Mouse (Mus musculus) kidney, adult 8-10 months (tissue): ENCODE measurements around the gene Pnma3.
"Not testable (repeated sequence)": the region's sequence is repeated elsewhere in the genome, so short reads cannot be mapped to it uniquely, and the experiment has no call there.

Source experiments
- DNase-seq, 2 experiments: peaks; one replicate each; pipeline ENCODE4 v3.0.0; 2022

Gene Pnma3

GRCm38 (mm10) chrX:73064415-73064793 is at the start of gene Pnma3:
TSS of gene Pnma3 (plus strand) at chrX:73064787.
- DNase-seq: no peak

GRCm38 (mm10) chrX:73037003-73037402 is 27.6 kb upstream of the Pnma3 start, which contains the start of gene Pnma5:
TSS of gene Pnma5 (minus strand) at chrX:73037103.
- DNase-seq: no peak

DNA sequence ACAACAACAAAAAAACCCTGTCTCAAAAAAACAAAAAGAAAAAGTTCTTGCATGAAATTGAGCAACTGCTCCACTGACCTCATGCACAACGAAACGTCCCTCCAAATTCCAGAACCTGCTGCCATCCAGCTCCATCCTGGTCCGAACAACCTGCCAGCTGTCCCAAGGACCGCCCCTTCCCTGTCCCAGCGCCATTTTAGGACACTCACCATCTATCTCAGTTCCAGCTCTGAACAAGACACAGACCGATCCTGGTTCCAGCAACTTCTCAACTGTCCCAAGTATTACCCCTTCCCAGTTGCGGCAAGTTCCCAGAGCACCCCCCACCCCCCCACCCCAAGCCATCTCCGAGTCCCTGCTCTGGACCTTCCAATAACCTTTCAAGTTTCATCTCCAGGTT is 25.8 kb upstream of the Pnma3 start:
- DNase-seq: no peak

DNA sequence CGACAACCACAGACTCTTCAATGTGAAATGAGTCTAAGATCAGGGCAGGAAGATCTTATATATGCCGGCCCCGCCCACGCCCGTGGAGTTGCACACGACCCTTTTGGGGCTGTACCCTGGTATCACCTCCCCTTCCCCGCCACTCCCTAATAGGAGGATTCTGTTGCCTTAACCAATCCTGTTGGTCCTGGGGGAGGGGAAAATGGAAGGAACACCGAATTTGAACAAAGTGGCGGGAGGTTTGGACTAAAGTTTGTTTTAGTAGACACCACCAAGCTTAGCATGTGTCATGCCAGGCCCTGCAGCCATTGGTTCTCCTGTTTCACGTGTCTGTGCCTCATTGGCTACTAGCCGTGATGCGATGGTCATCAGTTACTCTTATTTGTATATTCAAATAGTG is 24.9 kb upstream of the Pnma3 start:
- no peak for DNase-seq

DNA sequence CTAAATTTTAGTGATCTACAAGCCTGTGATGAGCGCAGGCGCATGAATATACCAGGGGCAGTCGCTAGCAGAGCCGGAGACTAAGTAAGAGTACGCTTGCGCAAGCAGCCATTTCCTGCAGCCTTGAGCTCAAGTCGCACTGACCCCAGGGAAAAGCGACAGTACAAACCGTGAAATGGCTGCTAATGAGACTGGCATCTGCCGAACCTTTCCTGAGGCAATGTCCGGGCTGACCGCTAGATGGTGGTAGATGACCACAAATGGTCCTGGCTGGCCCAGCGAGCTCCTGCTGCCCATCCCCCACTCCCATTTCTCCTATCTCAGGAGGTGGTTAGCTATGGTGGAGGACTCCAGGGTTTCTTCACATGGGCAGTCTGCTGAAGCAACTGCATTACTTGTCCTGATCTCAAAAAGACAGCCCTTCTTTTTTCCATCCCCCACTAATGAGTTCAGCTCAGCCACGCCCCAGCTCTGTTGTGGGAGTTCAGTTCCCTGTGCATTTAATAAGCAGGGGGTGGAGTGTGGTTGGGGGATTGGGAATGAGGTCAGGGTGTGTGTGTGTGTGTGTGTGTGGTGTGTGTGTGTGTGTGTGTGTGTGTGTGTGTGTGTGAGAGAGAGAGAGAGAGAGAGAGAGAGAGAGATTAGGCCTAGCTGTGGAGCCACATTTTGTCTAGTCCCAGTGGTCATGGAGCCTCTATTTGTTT is 10.6 kb upstream of the Pnma3 start:
- DNase-seq: peak; percentile 88 to 92

DNA sequence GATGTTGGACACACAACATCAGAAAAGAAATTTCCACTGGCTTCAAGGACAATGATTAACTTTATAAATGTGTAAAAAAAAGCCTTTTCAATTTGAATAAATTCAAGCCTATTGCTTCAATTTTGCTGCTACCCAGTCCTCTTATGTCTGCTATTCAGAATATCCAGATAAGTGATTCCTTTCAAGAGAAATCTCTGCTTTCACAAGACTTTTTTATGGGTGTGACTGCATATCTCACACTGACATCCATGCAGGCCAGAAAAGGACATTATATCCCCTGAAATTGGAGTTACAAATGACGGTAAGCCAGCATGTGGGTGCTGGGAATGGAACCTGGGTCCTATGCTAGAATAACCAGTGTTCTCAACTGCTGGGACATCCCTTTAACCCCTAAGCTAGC is 3.1 kb upstream of the Pnma3 start:
- DNase-seq: no peak

DNA sequence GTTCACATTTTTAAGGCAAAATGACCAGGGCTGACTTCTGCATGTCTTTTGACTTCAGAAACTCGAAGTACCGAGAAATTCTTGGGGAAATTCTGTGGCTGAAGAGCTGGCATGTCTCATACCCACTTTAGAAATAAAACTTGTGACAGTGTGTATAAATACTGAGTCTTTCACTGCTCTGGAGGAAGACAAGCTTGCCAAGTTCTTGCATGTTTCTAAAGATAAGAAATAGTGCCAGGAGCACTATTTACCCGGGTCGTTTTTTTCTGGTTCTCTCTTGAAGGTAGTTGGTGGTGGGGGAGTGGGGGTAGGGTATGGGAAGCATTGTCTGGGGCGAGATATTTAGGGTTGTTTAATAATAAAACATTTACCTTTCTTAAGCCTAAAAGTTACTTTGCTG is 2.3 kb upstream of the Pnma3 start:
- no peak for DNase-seq

DNA sequence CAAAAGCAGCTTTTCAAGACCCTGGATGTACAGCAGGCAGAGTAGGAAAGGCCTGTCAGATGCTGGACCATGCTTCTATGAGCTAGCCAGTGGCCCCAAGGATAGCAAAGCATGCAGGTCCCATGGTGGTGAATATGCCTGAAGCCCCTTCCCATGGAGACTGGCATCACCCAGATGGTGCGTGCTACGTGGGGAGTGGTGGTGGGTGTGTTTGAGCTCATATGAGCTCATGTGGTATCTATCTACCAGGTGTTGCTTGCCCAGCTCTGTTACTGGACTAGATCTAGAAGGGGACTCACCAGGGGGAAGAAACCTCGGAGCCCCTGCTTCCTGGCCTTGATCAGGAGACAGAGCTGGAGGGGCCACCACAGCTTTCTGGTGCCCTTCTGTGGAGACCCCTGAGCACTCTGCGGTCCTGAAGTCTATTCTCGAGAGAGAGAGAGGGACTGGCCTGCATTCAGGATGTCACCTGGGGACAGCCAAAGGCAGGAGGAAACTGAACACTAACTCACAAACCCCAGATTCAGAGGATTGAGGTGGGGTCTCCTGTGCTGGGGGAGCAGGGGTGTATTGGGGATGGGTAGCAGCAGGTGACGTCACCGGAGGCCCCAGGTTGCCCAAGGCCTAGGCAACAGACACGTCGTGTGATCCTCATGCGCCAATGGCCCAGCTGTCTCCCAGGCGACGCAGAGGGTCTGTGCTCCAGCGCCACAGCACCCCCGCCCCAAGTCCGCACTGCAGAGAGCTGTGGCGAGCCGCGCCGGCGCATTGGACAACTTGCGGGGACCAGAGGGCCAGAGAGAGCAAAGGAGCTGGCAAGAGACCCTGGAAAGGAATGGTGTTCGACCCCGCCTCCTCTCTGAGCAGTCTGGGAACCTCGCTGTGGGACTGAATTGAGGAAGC is 824 bp upstream of the Pnma3 start:
- DNase-seq: no peak

GRCm38 (mm10) chrX:73066765-73067312 is 2.3 kb downstream of the Pnma3 start:
- not testable (repeated sequence) for DNase-seq

DNA sequence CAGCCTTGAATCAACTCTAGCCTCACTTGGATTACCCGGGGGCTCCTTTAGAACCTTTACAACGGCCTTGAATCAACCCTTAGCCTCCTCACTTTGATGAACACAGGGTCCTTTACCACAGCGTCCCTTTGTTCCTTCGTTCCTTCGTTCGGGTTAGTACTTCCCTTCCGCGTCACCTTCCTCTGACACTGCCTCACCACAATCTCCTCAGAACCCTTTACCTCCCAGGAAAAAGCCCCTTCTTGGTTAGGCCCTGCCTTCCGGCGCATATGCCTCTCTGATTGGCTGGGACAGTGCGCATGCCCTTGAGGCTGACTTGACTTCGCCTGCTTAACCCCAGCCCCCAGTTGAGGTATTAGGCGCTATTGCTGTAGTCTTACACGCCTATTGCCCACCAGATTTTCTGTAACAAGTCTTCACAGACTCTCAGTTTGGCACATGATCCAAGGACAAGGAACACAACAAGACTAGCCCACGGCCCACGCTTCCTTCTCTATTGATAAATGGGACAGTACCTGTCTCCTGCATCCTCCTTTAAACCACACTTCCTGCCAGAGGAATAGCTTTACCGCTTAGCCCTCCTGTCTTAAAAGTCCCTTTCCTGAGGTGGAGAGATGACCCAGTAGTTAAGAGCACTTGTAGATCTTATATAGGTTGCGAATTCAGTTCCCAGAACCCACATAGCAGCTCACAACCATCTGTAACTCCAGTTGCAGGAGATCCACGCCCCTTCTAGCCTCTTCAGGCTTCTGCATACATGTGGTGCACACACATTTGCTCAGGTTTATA is 17.9 kb downstream of the Pnma3 start, which contains the start of gene Xlr4a:
TSS of gene Xlr4a (minus strand) at position 212 of the 789 bp plus-strand sequence.
- not testable (repeated sequence) for DNase-seq

DNA sequence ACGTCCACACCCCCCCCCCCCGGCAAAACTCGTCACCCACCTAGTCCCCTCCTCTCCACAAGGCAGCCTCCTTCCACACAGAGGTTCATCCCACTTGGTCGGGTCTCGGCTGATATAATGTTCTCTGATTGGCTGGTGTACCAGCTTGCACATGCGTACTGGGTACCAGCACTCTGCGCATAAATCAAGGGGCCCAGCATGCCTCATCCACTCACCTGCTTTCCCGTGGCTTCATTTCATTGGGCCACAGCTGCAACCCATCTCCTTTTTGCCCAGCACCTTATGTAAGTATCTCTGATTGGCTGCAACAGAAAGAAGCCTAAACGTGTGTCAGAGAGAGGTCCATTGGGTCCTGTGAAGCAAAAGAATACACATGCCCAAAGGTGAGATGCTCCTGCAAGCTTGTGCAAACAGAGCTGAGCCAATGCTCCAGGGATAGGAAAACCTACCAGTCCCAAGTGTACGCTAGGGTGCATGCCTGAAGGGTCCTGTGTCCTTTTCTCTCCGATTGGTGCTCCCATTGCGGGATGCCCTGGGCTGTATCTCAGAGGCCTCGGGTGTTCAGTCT is 32.4 kb downstream of the Pnma3 start, which contains the start of gene Xlr3a:
TSS of gene Xlr3a (minus strand) at position 155 of the 568 bp plus-strand sequence.
- DNase-seq: peak in 1 of 2 experiments; percentile 8

- not testable (repeated sequence) for DNase-seq
Measured at GRCm38 (mm10) chrX:73116747-73117146, 52.2 kb downstream of the Pnma3 start, which contains the start of gene Gm14685. TSS of gene Gm14685 (plus strand) at chrX:73117047.
